Mouse (Mus musculus): Measurements from ENCODE around the gene Nr2f6. TPM values are rescaled to one million over a fixed set of nuclear protein-coding genes. Genes with fewer than 3 reads are reported as not detected.

Nr2f6 gene
- 17.7 and 18.4 TPM in 2 replicates for polyA plus RNA-seq (2015; fragmentation: Nextera tagmentation; extraction: Ambion mirVana)

DNA sequence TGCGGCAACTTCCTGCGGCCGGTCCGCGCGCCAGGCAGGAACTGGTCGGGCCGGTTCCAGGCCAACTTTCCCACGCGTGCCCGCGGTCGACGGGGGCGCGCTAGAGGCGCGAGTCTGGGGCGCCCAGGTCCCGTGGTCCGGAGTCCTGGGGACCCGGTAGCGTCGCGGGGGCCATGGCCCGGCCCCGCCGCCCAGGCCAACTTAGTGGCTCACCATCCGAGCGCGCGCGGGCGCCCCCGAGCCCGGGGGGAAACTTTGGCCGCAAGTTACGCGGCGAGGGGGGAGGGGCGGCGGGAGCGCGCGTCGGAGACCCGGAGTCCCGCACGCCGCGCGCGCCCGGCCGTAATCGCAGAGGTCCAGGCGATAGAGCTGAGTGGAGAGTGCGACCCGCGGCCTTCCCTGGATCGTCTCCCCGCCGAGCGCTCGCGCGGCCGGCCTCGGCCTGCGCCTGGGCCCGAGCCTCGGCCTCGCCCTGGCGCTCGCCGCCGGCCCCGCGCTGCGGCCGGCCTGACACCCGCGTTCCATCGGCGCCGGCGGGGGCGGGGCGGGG lies at the start of gene Nr2f6:
Gene Nr2f6, minus strand, starts transcription at position 540 of the 550 bp plus-strand sequence.
- peak; percentile 35 for DNase-seq (ENCODE audit: low spot score)

DNA sequence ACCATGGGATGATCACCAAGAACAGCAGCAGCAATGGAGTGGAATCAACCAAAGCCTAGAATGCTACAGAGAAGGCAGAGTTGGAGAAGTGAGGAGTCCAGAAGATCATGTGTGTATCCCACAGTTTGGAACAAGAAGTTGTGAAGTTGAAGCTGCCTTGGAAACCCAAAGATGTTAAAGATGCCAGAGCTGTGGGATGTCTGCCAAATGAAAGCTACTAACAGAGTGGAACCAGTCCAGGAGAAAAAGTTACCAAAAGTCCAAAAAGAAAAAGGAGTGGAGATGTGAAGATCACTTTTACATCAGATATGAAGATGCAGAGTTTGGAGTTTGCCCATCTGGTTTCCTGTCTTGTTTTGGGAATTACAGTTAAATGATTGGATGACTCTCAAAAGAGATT lies 40.4 kb upstream of the Nr2f6 start:
- no peak for DNase-seq (ENCODE audit: low spot score)

- peak; percentile 58 for DNase-seq (ENCODE audit: low spot score)
Measured at GRCm38 (mm10) chr8:71411535-71412273, 29.9 kb upstream of the Nr2f6 start.

GRCm38 (mm10) chr8:71408231-71408630 lies 26.5 kb upstream of the Nr2f6 start:
- DNase-seq (ENCODE audit: low spot score), result no peak

DNA sequence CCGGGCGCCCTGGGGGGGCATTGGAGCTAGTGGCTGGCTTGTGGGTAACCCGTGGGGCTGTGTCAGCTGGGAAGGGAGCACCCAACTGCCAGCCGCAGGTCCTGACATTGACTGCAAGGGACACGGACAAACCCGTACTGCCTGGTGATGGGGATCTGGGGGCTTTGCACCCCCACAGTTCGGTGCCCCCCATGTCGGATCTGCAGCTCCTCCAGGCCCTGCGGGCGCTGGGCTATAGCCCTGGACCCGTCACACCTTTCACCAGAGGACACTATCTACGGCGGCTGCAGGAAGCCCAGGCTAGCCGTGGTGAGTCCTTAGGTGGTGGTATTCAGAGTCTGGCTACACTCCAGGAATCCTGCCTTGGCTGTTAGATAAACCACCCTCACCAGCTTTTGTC lies 25.7 kb upstream of the Nr2f6 start:
- no peak for DNase-seq (ENCODE audit: low spot score)

- peak; percentile 41 for DNase-seq (ENCODE audit: low spot score)
Measured at GRCm38 (mm10) chr8:71406099-71407015, 24.6 kb upstream of the Nr2f6 start.

GRCm38 (mm10) chr8:71405401-71406098 lies 23.8 kb upstream of the Nr2f6 start, which contains the start of gene Ankle1:
Ankle1 (plus strand) TSS chr8:71406010.
- DNase-seq (ENCODE audit: low spot score), result peak; percentile 94

DNA sequence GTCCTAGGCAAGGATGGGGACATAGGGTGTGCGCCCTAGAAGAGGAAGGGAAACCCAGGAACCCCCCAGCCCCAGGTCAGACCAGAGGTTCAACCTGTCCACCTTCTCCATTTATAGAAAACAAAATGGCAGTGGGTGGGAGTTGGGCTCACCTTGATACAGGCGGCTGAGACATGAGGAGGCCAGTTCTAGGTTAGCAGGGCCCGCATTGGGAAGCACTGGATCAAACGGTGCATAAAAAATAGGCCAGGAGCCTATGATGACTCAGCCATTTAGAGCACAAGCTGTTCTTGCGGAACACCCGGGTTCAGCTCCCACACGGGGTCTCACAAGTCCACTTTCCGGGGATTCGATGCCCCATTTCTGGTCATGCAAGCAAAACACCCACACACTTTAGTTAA lies 23.2 kb upstream of the Nr2f6 start:
- DNase-seq (ENCODE audit: low spot score), result no peak

DNA sequence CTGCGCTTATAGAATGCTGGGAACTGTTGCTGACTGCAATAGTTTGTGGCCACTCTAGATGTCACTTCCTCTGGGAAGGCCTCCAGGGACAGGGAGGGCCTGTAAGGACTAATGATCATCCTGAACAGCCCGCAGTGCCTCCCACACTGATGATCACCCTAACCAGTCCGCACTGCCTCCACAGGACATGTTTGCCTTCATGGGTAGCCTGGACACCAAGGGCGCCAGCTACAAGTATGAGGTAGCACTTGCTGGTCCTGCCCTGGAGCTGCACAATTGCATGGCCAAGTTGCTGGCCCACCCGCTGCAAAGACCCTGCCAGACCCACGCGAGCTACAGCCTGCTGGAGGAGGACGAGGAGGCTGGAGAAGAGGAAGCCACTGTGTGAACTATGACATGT lies 22.3 kb upstream of the Nr2f6 start:
- no peak for DNase-seq (ENCODE audit: low spot score)

GRCm38 (mm10) chr8:71403107-71403885 lies 21.5 kb upstream of the Nr2f6 start:
- no peak for DNase-seq (ENCODE audit: low spot score)

DNA sequence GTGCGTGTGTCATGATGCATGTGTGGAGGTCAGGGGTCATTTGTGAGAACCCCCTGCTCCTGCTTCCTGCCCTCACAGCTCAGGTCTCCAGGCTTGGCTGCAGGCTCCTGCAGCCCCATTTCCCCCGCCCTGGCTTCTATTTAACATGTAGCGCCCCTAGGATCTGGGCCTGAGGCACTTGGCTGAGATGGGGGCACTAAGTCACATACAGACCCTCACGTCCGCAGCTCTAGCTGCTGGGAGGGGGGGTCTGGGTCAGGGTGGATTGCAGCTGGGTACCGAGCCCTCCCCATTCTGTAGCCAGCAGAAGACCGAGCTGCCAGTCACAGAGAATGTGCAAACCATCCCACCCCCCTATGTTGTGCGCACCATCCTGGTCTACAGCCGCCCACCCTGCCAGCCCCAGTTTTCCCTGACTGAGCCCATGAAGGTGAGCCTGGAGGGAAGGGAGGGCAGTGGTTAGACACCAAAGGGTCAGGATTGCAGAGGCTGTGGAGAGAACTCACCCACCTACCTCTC lies 20.7 kb upstream of the Nr2f6 start:
- DNase-seq (ENCODE audit: low spot score), result no peak

GRCm38 (mm10) chr8:71401454-71401853 lies 19.7 kb upstream of the Nr2f6 start:
- no peak for DNase-seq (ENCODE audit: low spot score)

- DNase-seq (ENCODE audit: low spot score), result no peak
Measured at GRCm38 (mm10) chr8:71400826-71401225, 19.1 kb upstream of the Nr2f6 start.

DNA sequence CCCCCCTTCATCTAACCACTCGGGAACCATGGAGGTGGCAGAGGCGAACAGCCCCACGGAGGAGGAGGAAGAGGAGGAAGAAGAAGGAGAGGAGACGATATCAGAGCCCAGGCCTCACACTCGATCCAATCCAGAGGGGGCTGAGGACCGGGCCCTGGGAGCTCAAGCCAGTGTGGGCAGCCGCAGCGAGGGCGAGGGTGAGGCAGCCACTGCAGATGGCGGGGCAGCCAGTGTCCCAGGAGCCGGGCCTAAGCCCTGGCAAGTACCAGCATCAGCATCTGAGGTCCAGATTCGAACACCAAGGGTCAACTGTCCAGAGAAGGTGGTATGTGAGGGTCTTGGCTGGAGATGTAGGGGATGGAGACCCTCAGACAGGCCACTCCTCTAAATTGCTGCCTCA lies 15.9 kb upstream of the Nr2f6 start:
- no peak for DNase-seq (ENCODE audit: low spot score)

DNA sequence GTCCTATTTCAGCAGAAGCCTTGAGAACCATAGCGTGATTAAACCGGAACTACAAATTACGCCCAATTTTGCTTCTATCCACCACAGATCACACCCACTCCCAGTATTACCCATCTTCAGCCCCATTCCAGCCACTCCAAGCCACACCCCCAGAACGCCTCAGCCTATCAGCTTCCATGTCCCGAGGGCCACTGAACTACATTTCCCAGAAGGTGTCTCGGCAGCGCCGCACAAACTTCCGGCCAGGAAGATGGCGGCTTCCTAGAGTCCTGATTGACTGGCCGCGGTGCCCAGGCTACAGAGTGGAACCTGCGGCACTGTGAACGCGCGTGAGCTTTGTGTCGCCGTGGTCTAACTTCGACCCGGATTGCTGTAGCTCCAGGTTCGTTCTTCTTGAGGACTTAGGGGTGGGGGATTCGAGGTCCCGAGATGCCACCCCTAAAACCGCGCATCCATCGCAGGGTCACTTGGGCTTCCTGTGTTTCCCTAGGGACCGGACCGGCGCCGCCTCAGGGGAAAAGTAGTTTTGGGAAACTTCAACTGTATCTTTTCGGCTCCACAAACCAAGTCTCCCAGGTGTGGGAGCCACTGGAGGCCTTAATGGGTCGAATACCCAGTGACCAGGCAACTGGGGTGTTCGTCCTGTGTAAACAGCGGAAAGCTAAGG lies 15.0 kb upstream of the Nr2f6 start, which contains the start of gene Babam1:
Gene Babam1, plus strand, starts transcription at position 223 of the 667 bp plus-strand sequence.
- DNase-seq (ENCODE audit: low spot score), result peak; percentile 92

- DNase-seq (ENCODE audit: low spot score), result no peak
Measured at GRCm38 (mm10) chr8:71395629-71396028, 13.9 kb upstream of the Nr2f6 start, which contains the start of gene Ushbp1. Ushbp1 (minus strand) TSS chr8:71395802.

DNA sequence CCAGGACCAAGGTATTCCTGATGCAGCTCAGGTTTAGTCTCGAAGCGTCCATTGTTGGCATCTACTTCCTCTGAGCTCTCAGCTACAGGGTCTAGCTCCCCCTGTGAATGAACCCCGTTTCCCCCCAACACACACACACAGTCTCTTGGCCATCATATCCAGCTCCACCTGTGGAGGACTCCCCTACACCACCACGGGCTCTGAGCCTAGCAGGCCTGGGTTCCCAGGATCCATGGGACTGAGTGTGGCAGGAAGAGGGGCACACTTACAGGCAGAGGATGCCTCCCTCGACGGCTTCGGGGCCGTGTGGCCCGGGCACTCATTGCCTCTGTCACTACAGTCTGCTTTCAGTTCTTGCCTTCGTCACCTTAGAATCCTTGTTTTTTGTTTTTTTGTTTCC lies 13.3 kb upstream of the Nr2f6 start:
- DNase-seq (ENCODE audit: low spot score), result no peak

DNA sequence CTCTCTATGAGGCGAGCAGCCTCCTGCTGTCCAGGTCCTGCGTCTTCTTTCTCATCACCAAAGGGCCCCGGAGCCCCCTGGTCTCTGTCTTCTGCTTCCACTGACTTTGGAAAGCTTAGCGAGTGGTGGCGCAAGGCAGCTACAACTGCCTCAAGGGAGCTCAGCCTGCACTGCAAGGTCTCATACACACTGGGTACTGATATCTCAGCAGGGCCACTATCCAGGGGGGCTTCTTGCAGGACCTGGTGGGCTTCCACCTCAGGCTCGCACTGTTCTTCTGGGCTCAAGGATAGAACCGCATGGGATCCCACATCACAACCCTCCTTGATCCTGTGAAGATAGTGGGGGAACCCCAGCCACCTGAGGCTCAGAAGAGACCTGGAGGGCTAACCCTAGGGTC lies 12.7 kb upstream of the Nr2f6 start:
- DNase-seq (ENCODE audit: low spot score), result no peak

- DNase-seq (ENCODE audit: low spot score), result no peak
Measured at GRCm38 (mm10) chr8:71392871-71393270, 11.1 kb upstream of the Nr2f6 start.

DNA sequence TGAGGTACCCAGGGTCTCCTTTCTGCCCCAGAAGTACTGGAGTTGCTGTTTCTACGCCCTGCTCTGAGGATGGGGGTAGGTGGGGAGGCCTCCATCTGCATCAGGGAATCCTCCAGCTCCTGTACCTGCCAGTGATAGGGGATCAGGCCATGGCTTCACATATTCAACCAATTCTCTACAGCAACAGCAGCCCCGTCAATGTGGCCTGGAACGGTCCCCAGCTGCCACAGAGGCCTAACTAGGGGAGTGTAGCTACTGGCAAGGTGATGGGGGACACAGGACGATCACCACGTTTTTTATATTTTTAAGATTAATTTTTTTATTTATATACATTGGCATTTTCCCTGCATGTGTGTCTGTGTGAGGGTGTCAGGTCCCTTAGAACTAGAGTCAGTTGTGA lies 10.6 kb upstream of the Nr2f6 start:
- DNase-seq (ENCODE audit: low spot score), result no peak
